In genomic region chr19:38133986-38134385, GRCm38 (mm10) we compare ENCODE assay signal across 25 mouse cellular contexts. TPM values are rescaled to one million over a fixed set of nuclear protein-coding genes. Genes with fewer than 3 reads are reported as not detected.
DNase-seq lines count a peak whose midpoint lies in the region; ATAC-seq and TF ChIP-seq lines count a peak whose summit lies in the region.
"Had no signal": no experiment of that assay in that cellular context is flagged by ENCODE, and none has a peak within 500 bp of the region (broad histone marks: within the 10 kb centered on the region; RNA-seq: fewer than 3 reads in every experiment).

No protein-coding gene starts in this region.

- H3K9ac ChIP-seq in kidney, embryonic 15.5 days = no peak overlapping the region
- no peak overlapping the region for H3K9ac ChIP-seq in liver, embryonic 12.5 days
- H3K9ac ChIP-seq in stomach, embryonic 16.5 days (ENCODE audit: low read length) = no peak overlapping the region
- H3K9ac ChIP-seq: forebrain, postnatal 0 days; lung, embryonic 14.5 days; neural tube, embryonic 13.5 days had no signal

- no peaks in the 10 kb centered on the region for H3K9me3 ChIP-seq in kidney, embryonic 15.5 days (replicated peaks)
- no peaks in the 10 kb centered on the region for H3K9me3 ChIP-seq in liver, embryonic 12.5 days (replicated peaks)
- no peaks in the 10 kb centered on the region for H3K9me3 ChIP-seq in stomach, embryonic 16.5 days (replicated peaks; ENCODE audit: control insufficient read depth, low read length)
- H3K9me3 ChIP-seq: neural tube, embryonic 13.5 days had no signal

- no peak overlapping the region for H3K4me2 ChIP-seq in kidney, embryonic 15.5 days
- no peak overlapping the region for H3K4me2 ChIP-seq in liver, embryonic 12.5 days
- no peak overlapping the region for H3K4me2 ChIP-seq in stomach, embryonic 16.5 days (ENCODE audit: low read depth, low read length)
- H3K4me2 ChIP-seq: lung, embryonic 14.5 days; neural tube, embryonic 13.5 days had no signal

- H3K27me3 ChIP-seq in kidney, embryonic 15.5 days = no peaks in the 10 kb centered on the region
- peaks cover 24% of the 10 kb centered on the region for H3K27me3 ChIP-seq in Patski
- no peaks in the 10 kb centered on the region for H3K27me3 ChIP-seq in liver, embryonic 12.5 days (replicated peaks)
- no peaks in the 10 kb centered on the region for H3K27me3 ChIP-seq in stomach, embryonic 16.5 days (ENCODE audit: control insufficient read depth, insufficient read depth, low read length)
- H3K27me3 ChIP-seq: neural tube, embryonic 13.5 days had no signal

- H3K36me3 ChIP-seq in kidney, embryonic 15.5 days = no peaks in the 10 kb centered on the region
- H3K36me3 ChIP-seq in liver, embryonic 12.5 days = no peaks in the 10 kb centered on the region
- no peaks in the 10 kb centered on the region for H3K36me3 ChIP-seq in stomach, embryonic 16.5 days (ENCODE audit: control insufficient read depth, insufficient read depth, low read length)
- H3K36me3 ChIP-seq: neural tube, embryonic 13.5 days had no signal

- peak; percentile 46 for ATAC-seq in kidney, embryonic 15.5 days (replicated peaks; ENCODE audit: low FRiP score)
- ATAC-seq in Patski = peak; percentile 41
- peak; percentile 85 for ATAC-seq in liver, embryonic 12.5 days
- ATAC-seq in stomach, embryonic 16.5 days (ENCODE audit: insufficient read depth, low FRiP score) = 0 out of 2 replicates have a peak, but pooled peaks have one; percentile 13
- no peak for ATAC-seq in erythroid progenitor cell, adult 5-6 weeks (replicated peaks; ENCODE audit: low FRiP score, poor library complexity, severe bottlenecking)
- ATAC-seq: forebrain, postnatal 0 days had no signal

- no peak overlapping the region for H3K27ac ChIP-seq in kidney, embryonic 15.5 days
- H3K27ac ChIP-seq in liver, embryonic 12.5 days = peak overlapping the region; percentile 64
- no peak overlapping the region for H3K27ac ChIP-seq in stomach, embryonic 16.5 days (ENCODE audit: low read length)
- H3K27ac ChIP-seq: gastrocnemius, adult 2 months; heart, adult 2 months; neural tube, embryonic 13.5 days had no signal

- CTCF ChIA-PET in Patski (lab: Charles Lee) = no interaction called here

- H3K4me1 ChIP-seq in kidney, embryonic 15.5 days = no peaks in the 10 kb centered on the region
- H3K4me1 ChIP-seq in liver, embryonic 12.5 days = no peaks in the 10 kb centered on the region
- H3K4me1 ChIP-seq in stomach, embryonic 16.5 days (ENCODE audit: control insufficient read depth, insufficient read depth, low read length) = no peaks in the 10 kb centered on the region
- H3K4me1 ChIP-seq: neural tube, embryonic 13.5 days had no signal

- no peak for DNase-seq in kidney, adult 9 months
- DNase-seq in Patski (ENCODE audit: low read depth, low spot score) = peak; percentile 17
- DNase-seq in embryo, embryonic 9.5 days (ENCODE audit: extremely low spot score) = no peak
- DNase-seq in neural tube, embryonic 10.5 days (ENCODE audit: extremely low spot score, low spot score) = no peak
- DNase-seq: adrenal gland, postnatal 25 days; cerebellum, adult 8-10 months; forebrain, postnatal 0 days; gastrocnemius, adult 2 months; heart, adult 2 months; kidney, adult 11 months; layer of hippocampus, postnatal 36 days; lung, embryonic 14.5 days; right cerebral cortex, postnatal 4 days; thymus, postnatal 25 days had no signal

- TF ChIP-seq CTCF in Patski (IDR thresholded peaks at IDR 0.05) = no peak

- 61% methylated on average over 11 of the region's 11 CpGs for WGBS in kidney, embryonic 15.5 days
- 50% methylated on average over 11 of the region's 11 CpGs for WGBS in liver, embryonic 12.5 days (ENCODE audit: insufficient replicate concordance)
- 36% methylated on average over 11 of the region's 11 CpGs for WGBS in stomach, embryonic 16.5 days

- no peak overlapping the region for H3K4me3 ChIP-seq in kidney, embryonic 15.5 days (replicated peaks)
- no peak overlapping the region for H3K4me3 ChIP-seq in liver, embryonic 12.5 days
- H3K4me3 ChIP-seq in stomach, embryonic 16.5 days (replicated peaks; ENCODE audit: low read length) = no peak overlapping the region
- H3K4me3 ChIP-seq: erythroblast, embryonic 14.5 days; gastrocnemius, adult 2 months; heart, adult 2 months; neural tube, embryonic 13.5 days had no signal

- in situ Hi-C loops in Patski (cut with MboI; ENCODE audit: low pct_unique_long_range_greater_than_20kb) = no loop called here

- POLR2A ChIA-PET in Patski (lab: Charles Lee) = no interaction called here

RNA-seq across cellular contexts. Expression of gene Pde6c, which starts 1.4 kb away (rescaled TPM):
- polyA plus RNA-seq in kidney, embryonic 15.5 days (2015; fragmentation: Nextera tagmentation; extraction: Ambion mirVana) = 0.06 TPM in 1 of 2 replicates, not detected in the other
- not detected for polyA plus RNA-seq in Patski (2021)
- 3.2 and 3.5 TPM in 2 replicates for polyA plus RNA-seq in liver, embryonic 12.5 days (2016; fragmentation: Nextera tagmentation; extraction: Ambion mirVana)
- polyA plus RNA-seq in stomach, embryonic 16.5 days (2015; fragmentation: Nextera tagmentation; extraction: Ambion mirVana) = 0.39 and 0.43 TPM in 2 replicates
- not detected in 2 replicates for total RNA-seq in erythroid progenitor cell, adult 5-6 weeks (2015; ENCODE audit: low replicate concordance)
- not detected in 2 replicates for total RNA-seq in erythroid progenitor cell, adult 5-6 weeks (2017; ENCODE audit: low replicate concordance)
- total RNA-seq: adrenal gland, postnatal 25 days; forebrain, postnatal 0 days; gastrocnemius, adult 2 months; heart, adult 2 months; hematopoietic stem cell, adult 5-6 weeks; layer of hippocampus, postnatal 36 days; megakaryocyte progenitor cell, adult 5-6 weeks; MEL; midbrain, postnatal 0 days had no signal
- polyA plus RNA-seq: erythroblast, embryonic 14.5 days; heart, adult 2 months; lung, embryonic 14.5 days; neural tube, embryonic 13.5 days had no signal

RNA-seq across cellular contexts. Expression of gene Rbp4, which starts 8.9 kb away (rescaled TPM):
- polyA plus RNA-seq in kidney, embryonic 15.5 days (2015; fragmentation: Nextera tagmentation; extraction: Ambion mirVana) = 13.8 and 24.7 TPM in 2 replicates
- 2.1 TPM for polyA plus RNA-seq in Patski (2021)
- polyA plus RNA-seq in liver, embryonic 12.5 days (2016; fragmentation: Nextera tagmentation; extraction: Ambion mirVana) = 1,432 and 1,434 TPM in 2 replicates
- 89.1 and 128 TPM in 2 replicates for polyA plus RNA-seq in stomach, embryonic 16.5 days (2015; fragmentation: Nextera tagmentation; extraction: Ambion mirVana)
- not detected in 2 replicates for total RNA-seq in erythroid progenitor cell, adult 5-6 weeks (2015; ENCODE audit: low replicate concordance)
- not detected in 2 replicates for total RNA-seq in erythroid progenitor cell, adult 5-6 weeks (2017; ENCODE audit: low replicate concordance)
- total RNA-seq: hematopoietic stem cell, adult 5-6 weeks; megakaryocyte progenitor cell, adult 5-6 weeks; MEL had no signal

RNA-seq across cellular contexts. Expression of gene Ffar4, which starts 37.1 kb away (rescaled TPM):
- 1.4 and 1.7 TPM in 2 replicates for polyA plus RNA-seq in kidney, embryonic 15.5 days (2015; fragmentation: Nextera tagmentation; extraction: Ambion mirVana)
- polyA plus RNA-seq in Patski (2021) = not detected
- polyA plus RNA-seq in liver, embryonic 12.5 days (2016; fragmentation: Nextera tagmentation; extraction: Ambion mirVana) = 0.18 and 0.54 TPM in 2 replicates
- 5.3 and 6.2 TPM in 2 replicates for polyA plus RNA-seq in stomach, embryonic 16.5 days (2015; fragmentation: Nextera tagmentation; extraction: Ambion mirVana)
- total RNA-seq in erythroid progenitor cell, adult 5-6 weeks (2015; ENCODE audit: low replicate concordance) = not detected in 2 replicates
- total RNA-seq in erythroid progenitor cell, adult 5-6 weeks (2017; ENCODE audit: low replicate concordance) = not detected in 2 replicates
- total RNA-seq: gastrocnemius, adult 2 months; hematopoietic stem cell, adult 5-6 weeks; layer of hippocampus, postnatal 36 days; left cerebral cortex, postnatal 36 days; MEL had no signal
- polyA plus RNA-seq: erythroblast, embryonic 14.5 days; neural tube, embryonic 13.5 days had no signal

Comparison
In these comparisons a context has a peak if more than half of its experiments do, and no peak if none do; other contexts are left out.
1. RNA of gene Rbp4, which starts 8.9 kb away (polyA plus RNA-seq): 1,432 to 1,434 TPM in liver, embryonic 12.5 days; 89.1 to 128 TPM in stomach, embryonic 16.5 days, 13.8 to 24.7 TPM in kidney, embryonic 15.5 days and 2.1 TPM in Patski (single experiment); every median in the first group is over 10 times any median in the second.